Mouse (Mus musculus): ENCODE data around the gene Efna5. TPM values are rescaled to one million over a fixed set of nuclear protein-coding genes. Genes with fewer than 3 reads are reported as not detected.

Efna5 gene
- polyA plus RNA-seq (2015; fragmentation: Nextera tagmentation; extraction: Ambion mirVana): 34.0 and 40.0 TPM in 2 replicates

GRCm38 (mm10) chr17:62881176-62881790 is at the start of gene Efna5:
Gene Efna5 (minus strand): TSS chr17:62881317.

